Mouse (Mus musculus) forebrain, embryonic 13.5 days (tissue): Measurements from ENCODE around the gene Rapgef6. TPM values are rescaled to one million over a fixed set of nuclear protein-coding genes. Genes with fewer than 3 reads are reported as not detected.
"Not testable (repeated sequence)": the region's sequence is repeated elsewhere in the genome, so short reads cannot be mapped to it uniquely, and the experiment has no call there.

Source experiments
- ATAC-seq: fragments of 200-750 bp; cut with Nextera tagmentation; 2 replicates; pipeline ENCODE4 v1.8.0; 2017
- H3K27ac ChIP-seq: fragments of 300-500 bp; sonication (generic); 2 replicates; pipeline ENCODE4 v1.5.1; 2015; ENCODE audit warnings: inconsistent platforms, mild to moderate bottlenecking, moderate library complexity
- H3K27me3 ChIP-seq: fragments of 300-500 bp; sonication (generic); 2 replicates; pipeline ENCODE4 v1.6.1; 2015; ENCODE audit warnings: mild to moderate bottlenecking, inconsistent platforms
- H3K36me3 ChIP-seq: fragments of 300-500 bp; sonication (generic); 2 replicates; pipeline ENCODE4 v1.6.1; 2015; ENCODE audit warnings: mild to moderate bottlenecking, inconsistent platforms; ENCODE audit not compliant: poor library complexity, severe bottlenecking
- H3K4me1 ChIP-seq: fragments of 300-500 bp; sonication (generic); 2 replicates; pipeline ENCODE4 v1.6.1; 2015; ENCODE audit warnings: inconsistent platforms
- H3K4me2 ChIP-seq: fragments of 300-500 bp; sonication (generic); 2 replicates; pipeline ENCODE4 v1.6.1; 2015; ENCODE audit warnings: inconsistent platforms, mild to moderate bottlenecking, moderate library complexity
- H3K4me3 ChIP-seq: fragments of 300-500 bp; sonication (generic); 2 replicates; pipeline ENCODE4 v1.5.1; 2015; ENCODE audit warnings: mild to moderate bottlenecking, inconsistent platforms
- H3K9ac ChIP-seq: fragments of 300-500 bp; sonication (generic); 2 replicates; pipeline ENCODE4 v1.6.1; 2015; ENCODE audit warnings: mild to moderate bottlenecking, inconsistent platforms
- H3K9me3 ChIP-seq: fragments of 300-500 bp; sonication (generic); replicated peaks from 2 replicates; pipeline ENCODE4 v1.6.1; 2016; ENCODE audit warnings: inconsistent platforms
- WGBS: fragments of 180-500 bp; shearing (Covaris S2); methylation state at CpG from one replicate; pipeline ENCODE4 v1.1.7; 2015; 5-methylcytosine and 5-hydroxymethylcytosine counted together
- polyA plus RNA-seq: library from polyadenylated mRNA; unstranded; fragments of >200 nt; fragmentation: Nextera tagmentation; extraction: Ambion mirVana; gene quantifications from 2 replicates; pipeline ENCODE4 v1.2.1, GENCODE M21; 2015

The Rapgef6 gene
- polyA plus RNA-seq, 1 experiment from 2014 or later: 36.4 TPM

DNA sequence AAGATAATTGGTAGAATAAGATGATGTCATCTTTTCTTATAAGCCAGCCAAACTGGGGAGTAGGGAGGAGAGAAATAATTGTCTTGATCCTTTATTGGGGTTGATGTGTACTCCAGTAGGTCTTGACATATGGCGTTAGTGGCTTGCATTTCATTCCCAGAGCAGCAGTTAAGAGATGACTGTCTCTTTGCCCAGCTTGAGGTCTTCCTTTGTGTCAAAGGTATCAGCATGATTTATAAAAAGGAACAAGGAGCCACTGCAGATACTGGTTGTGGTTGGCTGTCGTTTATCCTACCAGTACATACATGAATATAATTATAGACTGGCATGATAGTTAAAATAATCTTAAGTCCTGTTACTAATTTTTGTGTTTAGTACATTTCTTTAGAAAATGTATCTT is 71.4 kb downstream of the Rapgef6 start:
- ATAC-seq: no peak
- H3K27ac ChIP-seq: no peak overlapping the region; the same call in 1 of the 2 replicates
- H3K36me3 ChIP-seq: no peaks in the 10 kb centered on the region
- WGBS: 51% methylated on average over 2 of the region's 2 CpGs
- H3K27me3 ChIP-seq: no peaks in the 10 kb centered on the region
- H3K9ac ChIP-seq: no peak overlapping the region
- H3K4me3 ChIP-seq: no peak overlapping the region
- H3K9me3 ChIP-seq: no peaks in the 10 kb centered on the region
- peaks cover 17% of the 10 kb centered on the region for H3K4me1 ChIP-seq
- no peak overlapping the region for H3K4me2 ChIP-seq

DNA sequence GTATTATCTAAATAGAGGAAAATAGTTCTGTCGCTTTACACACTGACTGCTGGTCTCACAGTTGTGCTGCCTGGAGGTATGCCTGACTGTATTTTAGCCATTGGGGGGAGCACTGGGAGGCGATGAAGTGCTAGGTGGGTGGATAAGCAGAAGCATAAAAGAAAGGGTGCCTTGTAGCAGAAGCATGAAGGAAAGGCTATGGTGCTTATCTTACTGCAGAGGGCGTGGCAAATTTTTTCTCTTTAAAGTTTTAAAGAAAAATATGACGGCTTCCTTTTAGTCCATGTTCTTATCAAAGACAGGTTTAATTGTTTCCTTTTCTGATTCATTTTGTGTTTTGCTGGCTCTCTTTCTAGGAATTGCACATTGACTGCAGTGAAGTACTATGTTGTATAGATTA is 72.4 kb downstream of the Rapgef6 start:
- no peak overlapping the region for H3K9ac ChIP-seq
- no peaks in the 10 kb centered on the region for H3K36me3 ChIP-seq
- H3K27me3 ChIP-seq: no peaks in the 10 kb centered on the region
- ATAC-seq: no peak
- WGBS: 88% methylated on average over 4 of the region's 4 CpGs
- H3K4me2 ChIP-seq: no peak overlapping the region
- H3K9me3 ChIP-seq: no peaks in the 10 kb centered on the region
- H3K4me1 ChIP-seq: peaks cover 17% of the 10 kb centered on the region
- H3K27ac ChIP-seq: no peak overlapping the region
- H3K4me3 ChIP-seq: no peak overlapping the region

DNA sequence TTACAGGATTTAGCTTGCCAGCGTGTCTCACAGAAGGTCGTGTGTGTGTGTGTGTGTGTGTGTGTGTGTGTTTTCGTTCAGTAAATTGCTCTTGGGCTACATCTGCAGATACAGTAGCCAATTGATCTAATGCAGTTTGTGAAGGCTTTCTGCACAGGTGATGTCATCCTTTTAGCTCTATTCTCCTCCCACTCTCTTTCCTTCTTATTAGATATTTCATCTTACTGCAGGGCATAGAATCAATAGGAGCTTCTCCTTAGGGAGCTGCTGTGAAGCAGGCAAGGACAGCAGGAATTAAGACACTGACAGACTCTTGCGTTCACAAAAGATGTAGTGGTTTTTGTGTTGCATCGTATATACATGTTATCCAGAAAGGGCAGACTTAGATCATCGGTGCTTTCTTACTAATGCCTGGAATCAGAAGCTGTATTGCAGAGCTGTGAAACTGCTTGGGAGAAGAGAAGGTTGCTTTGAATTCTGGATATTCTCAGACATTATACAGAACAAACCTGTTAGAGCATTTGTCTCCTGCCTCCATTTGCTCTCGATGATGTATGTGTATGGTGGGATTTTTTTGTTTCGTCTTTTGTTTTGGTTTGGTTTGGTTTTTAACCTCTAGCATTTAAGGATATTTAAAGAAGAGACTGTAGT is 73.4 kb downstream of the Rapgef6 start:
- Histone ChIP-seq H3K27ac (peak overlapping the region; percentile 72), H3K4me2 (peak overlapping the region; percentile 27), H3K9ac (peak overlapping the region; percentile 13; the same call in 1 of the 2 replicates), H3K27me3 (no peaks in the 10 kb centered on the region), H3K9me3 (no peaks in the 10 kb centered on the region), H3K36me3 (no peaks in the 10 kb centered on the region), H3K4me3 (peak overlapping the region; percentile 22; the same call in 1 of the 2 replicates), H3K4me1 (peaks cover 17% of the 10 kb centered on the region)
- WGBS: 70% methylated on average over 8 of the region's 8 CpGs
- peak; percentile 51; the same call in 1 of the 2 replicates for ATAC-seq

DNA sequence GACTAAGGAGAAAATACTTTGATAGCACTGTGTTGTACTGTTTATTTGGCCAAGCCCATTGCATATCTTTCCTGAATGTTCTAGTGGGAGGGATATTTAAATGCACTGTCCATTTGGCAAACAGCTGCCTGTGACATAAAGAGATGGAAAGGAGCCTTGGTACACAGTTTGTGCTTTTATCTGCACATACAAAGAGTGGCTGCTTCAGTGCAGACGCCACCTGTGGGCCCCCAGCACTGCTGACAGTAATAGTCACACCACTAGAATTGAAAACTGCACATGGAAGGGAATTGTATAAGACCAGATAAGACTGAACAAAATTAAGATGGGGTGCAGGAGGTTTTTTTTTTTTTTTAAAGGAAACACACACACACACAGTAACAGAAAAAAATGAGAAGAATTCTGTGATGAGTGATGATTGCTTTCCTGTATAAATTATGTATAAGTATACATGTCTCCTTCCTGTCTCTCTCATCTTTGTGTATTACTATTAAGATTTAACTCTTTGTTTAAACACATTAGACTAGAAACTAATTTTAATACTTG is 75.3 kb downstream of the Rapgef6 start:
- Histone ChIP-seq H3K27me3 (no peaks in the 10 kb centered on the region), H3K36me3 (no peaks in the 10 kb centered on the region), H3K4me1 (peaks cover 12% of the 10 kb centered on the region), H3K4me2 (peak overlapping the region; percentile 24; the same call in 1 of the 2 replicates), H3K9ac (no peak overlapping the region), H3K27ac (no peak overlapping the region), H3K9me3 (no peaks in the 10 kb centered on the region), H3K4me3 (0 out of 2 replicates have a peak overlapping the region, but pooled peaks have one; percentile 17)
- no peak for ATAC-seq
- 32% methylated on average over 1 of the region's 1 CpGs for WGBS

DNA sequence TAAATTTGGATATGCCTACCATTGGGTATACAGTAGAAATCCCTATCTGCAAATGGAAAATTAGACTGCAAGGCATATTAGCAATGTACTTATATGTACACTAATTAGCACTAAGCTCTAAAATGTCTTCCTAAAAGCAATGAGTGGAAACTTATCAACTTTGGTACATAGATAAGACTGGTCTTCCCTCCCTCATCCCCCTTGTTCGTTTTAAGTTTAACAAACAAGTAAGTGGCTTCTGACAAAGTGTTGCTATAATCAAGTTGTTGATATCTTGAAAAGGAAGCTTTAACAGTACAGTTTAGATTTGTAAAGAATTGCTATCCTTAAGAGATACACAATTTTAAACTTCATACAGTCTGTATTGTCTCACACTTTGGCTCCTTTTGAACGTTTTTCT is 78.5 kb downstream of the Rapgef6 start:
- no peak for ATAC-seq
- H3K4me2 ChIP-seq: no peak overlapping the region
- no peaks in the 10 kb centered on the region for H3K36me3 ChIP-seq
- H3K27ac ChIP-seq: no peak overlapping the region
- no peak overlapping the region for H3K4me3 ChIP-seq
- WGBS: 92% methylated on average over 2 of the region's 2 CpGs
- H3K9me3 ChIP-seq: no peaks in the 10 kb centered on the region
- H3K9ac ChIP-seq: no peak overlapping the region
- H3K4me1 ChIP-seq: no peaks in the 10 kb centered on the region
- no peaks in the 10 kb centered on the region for H3K27me3 ChIP-seq

DNA sequence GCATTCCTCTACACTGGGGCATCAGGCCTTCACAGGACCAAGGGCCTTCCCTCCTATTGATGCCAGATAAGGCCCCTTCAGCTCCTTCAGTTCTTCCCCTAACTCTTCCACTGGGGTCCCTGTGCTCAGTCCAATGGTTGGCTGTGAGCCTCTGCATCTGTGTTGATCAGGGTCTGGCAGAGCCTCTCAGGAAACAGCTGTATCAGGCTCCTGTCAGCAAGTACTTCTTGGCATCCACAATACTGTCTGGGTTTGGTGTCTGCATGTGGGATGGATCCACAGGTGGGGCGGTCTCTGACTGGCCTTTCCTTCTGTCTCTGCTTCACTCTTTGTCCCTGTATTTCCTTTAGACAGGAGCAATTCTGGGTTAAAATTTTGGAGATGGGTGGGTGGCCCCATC is 80.1 kb downstream of the Rapgef6 start:
- not testable (repeated sequence) for H3K27ac ChIP-seq, H3K36me3 ChIP-seq, H3K4me1 ChIP-seq, H3K4me3 ChIP-seq, H3K27me3 ChIP-seq, H3K4me2 ChIP-seq, H3K9ac ChIP-seq, ATAC-seq, H3K9me3 ChIP-seq
- WGBS: 97% methylated on average over 1 of the region's 1 CpGs

DNA sequence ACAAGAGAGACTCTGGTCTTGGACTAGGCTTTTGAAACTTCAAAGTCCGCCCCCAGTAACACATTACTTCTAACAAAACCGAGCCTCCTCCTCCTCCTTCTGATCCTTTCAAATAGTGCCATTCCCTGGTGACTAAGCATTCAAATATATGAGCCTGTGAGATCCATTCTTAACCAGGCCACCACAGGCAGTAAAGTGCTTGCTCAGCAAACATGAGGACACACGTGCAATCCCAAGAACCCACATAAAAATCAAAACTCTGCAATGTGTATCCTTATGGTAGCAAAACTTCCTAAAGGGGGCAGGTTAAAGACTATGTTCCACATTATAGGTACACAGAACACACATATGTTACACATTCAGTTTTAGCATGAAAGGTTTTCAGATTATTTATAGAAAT is 81.8 kb downstream of the Rapgef6 start:
- no peaks in the 10 kb centered on the region for H3K36me3 ChIP-seq
- no peaks in the 10 kb centered on the region for H3K4me1 ChIP-seq

DNA sequence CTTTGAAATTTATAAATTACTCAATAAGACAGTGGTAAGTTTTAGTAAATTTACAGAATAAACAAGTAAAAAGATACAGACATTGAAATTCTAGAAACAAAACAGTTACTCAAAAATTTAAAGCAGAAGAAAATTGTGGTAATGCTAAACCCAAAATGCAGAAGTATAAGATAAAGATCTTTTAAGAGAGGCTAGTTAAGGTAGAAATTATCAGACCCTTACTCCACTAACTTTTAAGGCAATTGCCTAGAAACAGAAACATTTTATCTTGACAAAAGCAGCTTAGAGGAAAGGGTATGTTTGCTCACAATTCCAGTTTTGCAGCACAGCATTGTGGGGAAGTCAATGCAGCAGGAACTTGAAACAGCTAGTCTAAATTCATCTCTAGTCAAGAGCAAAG is 91.0 kb downstream of the Rapgef6 start:
- Histone ChIP-seq H3K36me3 (no peaks in the 10 kb centered on the region), H3K4me3 (no peak overlapping the region), H3K27me3 (no peaks in the 10 kb centered on the region), H3K4me1 (no peaks in the 10 kb centered on the region), H3K9ac (no peak overlapping the region), H3K9me3 (no peaks in the 10 kb centered on the region), H3K4me2 (no peak overlapping the region), H3K27ac (no peak overlapping the region)
- no peak for ATAC-seq

More for the DNA sequence above, 81.8 kb downstream of the Rapgef6 start:
- Histone ChIP-seq H3K9ac (no peak overlapping the region), H3K4me2 (no peak overlapping the region), H3K4me3 (no peak overlapping the region), H3K27ac (no peak overlapping the region), H3K27me3 (no peaks in the 10 kb centered on the region), H3K9me3 (no peaks in the 10 kb centered on the region)
- 68% methylated on average over 3 of the region's 3 CpGs for WGBS
- ATAC-seq: no peak

DNA sequence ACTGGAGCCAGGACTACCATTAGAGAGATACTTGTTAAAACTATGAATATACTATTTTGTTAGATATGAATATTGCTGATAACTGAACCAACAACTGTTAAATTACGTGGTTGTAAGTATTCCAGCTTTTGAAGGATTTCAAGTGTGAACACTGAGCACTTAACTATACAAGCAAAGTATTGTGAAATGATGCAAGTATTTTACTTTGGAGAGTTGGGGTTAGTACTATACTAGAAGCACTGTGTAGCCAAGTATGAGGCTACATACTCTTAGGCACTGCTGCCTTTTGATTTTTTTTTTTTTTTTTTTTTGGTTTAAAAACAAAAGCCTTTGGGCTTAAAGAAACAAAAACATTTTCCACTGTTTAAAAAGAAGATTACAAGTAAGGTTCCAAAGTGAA is 91.9 kb downstream of the Rapgef6 start:
- no peaks in the 10 kb centered on the region for H3K4me1 ChIP-seq
- H3K36me3 ChIP-seq: no peaks in the 10 kb centered on the region
- H3K27ac ChIP-seq: no peak overlapping the region
- H3K4me2 ChIP-seq: no peak overlapping the region
- no peaks in the 10 kb centered on the region for H3K27me3 ChIP-seq
- no peak overlapping the region for H3K4me3 ChIP-seq
- no peaks in the 10 kb centered on the region for H3K9me3 ChIP-seq
- ATAC-seq: no peak
- 90% methylated on average over 1 of the region's 1 CpGs for WGBS
- no peak overlapping the region for H3K9ac ChIP-seq

DNA sequence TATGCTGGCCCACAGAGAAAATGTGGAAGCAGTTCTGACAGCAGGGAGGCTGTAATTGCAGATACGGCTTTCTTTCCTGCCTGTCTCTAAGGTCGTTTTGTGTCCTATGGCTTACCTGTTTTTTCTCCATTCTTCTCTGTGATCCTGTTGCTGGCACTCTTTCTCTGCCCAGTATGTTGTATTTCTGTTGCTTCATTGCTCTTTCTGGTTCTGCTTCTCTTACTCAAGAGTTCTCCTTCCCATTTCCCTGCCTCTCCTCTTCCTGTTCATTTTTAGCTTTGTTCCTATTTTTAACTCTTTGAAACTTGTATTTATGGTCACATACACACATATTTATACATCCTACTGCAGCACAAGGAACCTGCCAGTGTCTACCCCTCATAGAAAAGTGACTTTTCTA is 96.2 kb downstream of the Rapgef6 start:
- H3K9me3 ChIP-seq: no peaks in the 10 kb centered on the region
- no peak for ATAC-seq
- no peak overlapping the region for H3K9ac ChIP-seq
- H3K36me3 ChIP-seq: no peaks in the 10 kb centered on the region
- H3K4me1 ChIP-seq: no peaks in the 10 kb centered on the region
- WGBS: 55% methylated on average over 2 of the region's 2 CpGs
- no peak overlapping the region for H3K4me2 ChIP-seq
- no peak overlapping the region for H3K27ac ChIP-seq
- H3K27me3 ChIP-seq: no peaks in the 10 kb centered on the region
- H3K4me3 ChIP-seq: no peak overlapping the region

DNA sequence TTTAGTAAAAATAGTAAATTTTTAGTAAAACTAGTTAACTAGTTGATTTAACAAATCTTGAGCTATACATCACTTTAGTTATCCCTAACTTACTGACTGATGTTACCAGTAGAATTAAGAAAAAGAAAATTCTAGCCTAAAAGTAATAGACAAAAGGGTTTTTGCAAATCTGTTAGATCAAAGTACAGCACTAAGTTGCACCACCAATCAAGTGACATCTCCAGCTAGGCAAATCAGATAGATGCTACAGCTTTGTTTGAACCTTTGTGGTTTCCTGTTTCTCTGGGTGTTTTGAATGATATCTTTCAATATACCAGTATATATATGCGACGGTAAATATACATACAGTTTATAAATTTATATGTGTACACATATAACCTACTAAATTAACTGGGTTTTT is 99.1 kb downstream of the Rapgef6 start:
- Histone ChIP-seq H3K4me1 (no peaks in the 10 kb centered on the region), H3K27ac (no peak overlapping the region), H3K36me3 (no peaks in the 10 kb centered on the region), H3K9ac (no peak overlapping the region), H3K9me3 (no peaks in the 10 kb centered on the region), H3K4me2 (no peak overlapping the region), H3K27me3 (no peaks in the 10 kb centered on the region), H3K4me3 (no peak overlapping the region)
- WGBS: 97% methylated on average over 2 of the region's 2 CpGs
- ATAC-seq: no peak

DNA sequence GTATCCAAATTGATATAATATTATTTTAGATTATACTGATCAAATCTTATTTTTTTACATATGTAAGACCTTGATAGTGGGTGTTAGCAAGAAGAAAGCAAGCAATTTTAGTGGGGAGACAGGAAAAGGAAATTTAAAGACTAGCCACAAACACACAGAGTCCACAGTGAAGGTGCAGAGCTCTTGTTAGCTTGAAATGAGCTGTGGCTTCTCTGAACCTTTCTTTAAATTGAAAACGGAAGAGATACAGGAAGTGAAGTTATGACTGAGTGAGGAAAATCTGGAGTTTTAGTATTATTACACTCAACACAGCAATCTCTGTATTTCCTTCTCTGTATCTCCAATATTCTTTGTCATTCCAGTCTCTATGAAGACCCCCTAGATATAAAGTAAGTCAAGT is 104.3 kb downstream of the Rapgef6 start:
- ATAC-seq: no peak
- H3K4me3 ChIP-seq: no peak overlapping the region

DNA sequence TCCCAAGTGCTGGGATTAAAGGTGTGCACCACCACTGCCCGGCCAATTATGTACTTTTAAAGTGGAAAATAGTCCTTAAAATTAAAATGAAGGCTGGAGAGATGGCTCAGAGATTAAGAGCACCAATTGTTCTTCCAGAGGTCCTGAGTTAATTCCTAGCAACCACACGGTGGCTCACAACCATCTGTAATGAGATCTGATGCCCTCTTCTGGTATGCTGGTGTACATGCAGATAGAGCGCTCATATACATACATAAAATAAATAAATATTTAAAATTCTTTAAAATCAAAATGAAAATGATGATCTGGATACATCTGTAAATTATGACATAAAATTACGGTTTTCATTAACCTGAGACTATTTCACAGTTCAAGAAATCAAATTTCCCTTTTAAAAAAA is 123.8 kb downstream of the Rapgef6 start:
- 93% methylated on average over 4 of the region's 4 CpGs for WGBS
- Histone ChIP-seq H3K36me3 (peaks cover 18% of the 10 kb centered on the region; the same call in 1 of the 2 replicates), H3K4me3 (no peak overlapping the region)

More for the DNA sequence above, 104.3 kb downstream of the Rapgef6 start:
- H3K27ac ChIP-seq: no peak overlapping the region
- H3K9me3 ChIP-seq: no peaks in the 10 kb centered on the region
- 86% methylated on average over 1 of the region's 1 CpGs for WGBS
- no peak overlapping the region for H3K9ac ChIP-seq
- no peaks in the 10 kb centered on the region for H3K27me3 ChIP-seq
- H3K4me2 ChIP-seq: no peak overlapping the region
- no peaks in the 10 kb centered on the region for H3K4me1 ChIP-seq
- peaks cover 12% of the 10 kb centered on the region; the same call in 1 of the 2 replicates for H3K36me3 ChIP-seq

More for the DNA sequence above, 123.8 kb downstream of the Rapgef6 start:
- no peak for ATAC-seq
- Histone ChIP-seq H3K9me3 (no peaks in the 10 kb centered on the region), H3K4me2 (no peak overlapping the region), H3K9ac (no peak overlapping the region), H3K4me1 (no peaks in the 10 kb centered on the region), H3K27ac (no peak overlapping the region), H3K27me3 (no peaks in the 10 kb centered on the region)
